Mouse (Mus musculus) kidney, postnatal 36 days (tissue): ENCODE results near the gene Gfra1.

Experiments used
- DNase-seq, 2 experiments: peaks; one replicate each; pipeline ENCODE4 v3.0.0; 2021 to 2022; ENCODE audit warnings: mixed read lengths in 2 of 2

Gfra1 gene

GRCm38 (mm10) chr19:58391796-58392195 is 63.9 kb downstream of the Gfra1 start:
- no peak for DNase-seq

DNA sequence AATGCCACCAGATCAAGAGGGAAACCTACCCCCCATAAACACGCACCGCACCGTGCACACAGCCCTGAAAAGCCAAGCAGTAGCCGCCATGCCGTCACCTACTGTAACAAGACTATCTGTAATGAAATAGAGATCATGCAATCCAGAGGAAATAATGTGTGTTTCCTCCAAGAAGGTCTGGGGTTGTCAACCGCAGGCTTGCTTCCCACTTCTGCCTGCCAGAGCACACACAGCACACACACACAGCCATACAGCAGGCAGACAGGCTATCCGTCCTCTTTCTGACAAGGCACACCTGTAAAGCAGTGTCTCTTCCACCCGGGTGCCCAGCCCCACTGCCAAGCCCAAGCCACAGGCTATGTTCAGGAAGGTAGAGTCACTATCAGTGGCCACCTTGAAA is 66.2 kb downstream of the Gfra1 start:
- DNase-seq: no peak

DNA sequence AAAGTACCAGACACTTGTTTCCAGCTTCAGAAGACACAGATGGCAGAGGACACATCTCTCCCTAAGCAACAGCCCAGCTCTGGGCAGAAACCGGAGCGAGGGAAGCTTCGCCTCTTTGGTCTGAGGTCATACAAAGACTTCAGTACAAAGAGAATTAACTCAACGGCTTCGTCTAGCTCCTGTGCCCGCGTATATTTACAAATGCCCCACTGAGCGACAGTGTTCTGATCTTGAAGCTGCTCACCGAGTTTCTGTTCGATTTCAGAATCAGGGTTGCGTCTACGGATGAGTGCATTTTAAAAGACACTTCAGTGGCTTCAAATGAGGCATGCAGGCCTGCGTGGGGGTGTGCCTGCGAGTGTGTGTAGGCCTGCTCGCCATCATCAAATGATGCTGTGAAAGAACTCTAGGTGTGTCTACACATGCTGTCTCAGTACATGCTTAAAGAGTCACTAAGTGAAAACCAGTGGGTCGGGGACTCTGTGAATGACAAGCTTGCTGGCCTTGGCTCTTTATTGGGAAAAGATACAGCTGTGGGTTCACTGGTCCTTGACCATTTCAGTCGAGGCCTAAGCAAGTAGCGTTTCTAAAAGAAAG is 66.8 kb downstream of the Gfra1 start:
- no peak for DNase-seq

- no peak for DNase-seq
These were observed 72.4 kb downstream of the Gfra1 start for GRCm38 (mm10) chr19:58383273-58383672.

- no peak for DNase-seq
These were observed 73.2 kb downstream of the Gfra1 start for GRCm38 (mm10) chr19:58382535-58382934.

DNA sequence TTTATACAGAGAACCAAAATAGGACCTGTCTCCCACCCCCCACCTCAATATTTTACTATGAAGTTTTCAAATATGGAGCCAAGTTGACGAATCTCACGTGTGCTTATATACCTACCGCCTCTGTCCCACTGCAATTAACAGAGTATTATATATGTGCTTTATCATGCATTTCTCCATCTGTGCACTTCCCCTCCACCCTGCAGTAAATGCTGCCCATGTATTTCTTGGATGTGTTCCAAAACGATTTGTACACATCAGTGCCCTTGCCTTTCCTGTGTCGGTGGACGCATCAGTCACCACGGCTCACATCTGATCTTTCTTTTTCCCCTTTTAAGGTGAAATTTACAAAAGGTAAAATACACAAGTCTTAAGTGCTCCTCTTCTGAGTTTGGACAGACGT is 77.7 kb downstream of the Gfra1 start:
- DNase-seq: no peak

DNA sequence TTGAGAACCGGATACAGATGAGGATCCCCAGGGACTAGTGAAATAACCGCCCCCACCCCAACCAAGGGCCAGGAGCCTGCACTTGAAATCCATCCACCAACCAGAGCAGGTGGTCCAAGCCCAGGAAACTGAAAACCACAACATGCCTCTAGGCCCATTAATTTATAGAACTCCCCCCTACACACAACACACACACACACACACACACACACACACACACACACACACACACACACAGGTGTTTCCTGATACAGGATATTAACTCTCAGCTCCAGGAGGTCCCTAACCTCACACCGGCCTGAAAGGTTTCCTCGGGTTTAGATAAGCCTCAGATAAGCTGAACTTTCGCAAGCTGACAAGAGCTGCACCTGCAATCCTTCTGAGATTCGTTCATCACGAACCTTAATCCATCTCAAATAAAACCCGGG is 79.0 kb downstream of the Gfra1 start:
- DNase-seq: no peak

DNA sequence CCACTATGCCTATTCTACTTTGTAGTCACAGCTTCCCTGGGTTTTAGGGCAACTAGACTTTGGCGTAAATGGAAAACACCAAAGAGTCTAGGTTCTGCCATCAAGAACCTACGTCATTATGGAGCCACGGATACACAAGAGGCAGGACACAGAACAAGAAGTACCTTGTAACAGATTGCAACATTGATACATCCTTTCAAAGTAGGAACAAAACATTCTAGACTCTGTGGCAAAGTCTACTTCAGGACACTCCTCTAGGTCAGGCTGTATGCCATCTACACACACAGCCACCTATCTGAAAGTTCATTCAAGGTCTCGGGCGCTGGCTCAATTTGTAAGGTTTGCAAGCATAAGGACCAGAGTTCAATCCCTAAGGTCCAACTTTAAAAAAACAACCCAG is 81.1 kb downstream of the Gfra1 start:
- no peak for DNase-seq

GRCm38 (mm10) chr19:58374155-58374554 is 81.6 kb downstream of the Gfra1 start:
- DNase-seq: no peak

- no peak for DNase-seq
These were observed 87.2 kb downstream of the Gfra1 start for GRCm38 (mm10) chr19:58368513-58368912.

DNA sequence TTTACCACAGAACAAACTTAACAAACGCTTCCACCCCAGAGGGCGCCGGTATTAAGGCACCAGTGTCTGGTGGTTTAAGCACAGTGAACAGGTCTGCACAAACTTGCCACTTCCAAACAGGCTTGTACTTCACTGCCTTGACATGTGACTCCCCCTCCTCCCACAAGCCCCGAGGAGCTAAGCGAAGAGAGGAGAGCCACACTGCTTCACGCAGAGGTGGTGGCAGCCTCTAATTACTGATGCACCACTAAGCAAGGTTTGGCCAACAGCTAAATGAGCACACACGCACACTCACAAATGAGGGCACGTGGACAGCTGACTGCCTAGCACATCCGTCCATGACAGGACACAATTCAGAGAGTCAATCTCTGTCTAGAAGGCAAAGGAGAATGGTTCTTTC is 91.0 kb downstream of the Gfra1 start:
- no peak for DNase-seq

GRCm38 (mm10) chr19:58360982-58361381 is 94.7 kb downstream of the Gfra1 start:
- DNase-seq: no peak

DNA sequence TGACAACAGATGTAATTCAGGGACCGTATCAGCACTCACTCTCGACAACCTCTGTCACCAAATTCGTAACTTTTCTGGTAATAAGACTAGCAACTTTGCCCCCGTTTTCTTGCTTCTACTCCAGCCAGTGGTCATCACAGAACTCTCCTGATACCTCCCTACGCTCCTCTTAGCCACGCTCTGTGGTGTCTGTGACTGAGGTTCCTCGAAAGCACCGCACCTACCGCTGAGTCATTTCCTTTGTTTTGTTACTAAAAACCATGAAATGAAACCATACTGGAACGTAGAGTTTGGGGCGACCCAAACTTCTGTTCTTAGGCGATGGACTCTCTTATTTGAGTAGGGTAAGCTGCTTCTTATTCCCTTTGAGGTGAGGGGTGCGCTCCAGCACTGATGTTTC is 97.6 kb downstream of the Gfra1 start:
- no peak for DNase-seq

- DNase-seq: no peak
These were observed 101.8 kb downstream of the Gfra1 start for GRCm38 (mm10) chr19:58353953-58354352.

DNA sequence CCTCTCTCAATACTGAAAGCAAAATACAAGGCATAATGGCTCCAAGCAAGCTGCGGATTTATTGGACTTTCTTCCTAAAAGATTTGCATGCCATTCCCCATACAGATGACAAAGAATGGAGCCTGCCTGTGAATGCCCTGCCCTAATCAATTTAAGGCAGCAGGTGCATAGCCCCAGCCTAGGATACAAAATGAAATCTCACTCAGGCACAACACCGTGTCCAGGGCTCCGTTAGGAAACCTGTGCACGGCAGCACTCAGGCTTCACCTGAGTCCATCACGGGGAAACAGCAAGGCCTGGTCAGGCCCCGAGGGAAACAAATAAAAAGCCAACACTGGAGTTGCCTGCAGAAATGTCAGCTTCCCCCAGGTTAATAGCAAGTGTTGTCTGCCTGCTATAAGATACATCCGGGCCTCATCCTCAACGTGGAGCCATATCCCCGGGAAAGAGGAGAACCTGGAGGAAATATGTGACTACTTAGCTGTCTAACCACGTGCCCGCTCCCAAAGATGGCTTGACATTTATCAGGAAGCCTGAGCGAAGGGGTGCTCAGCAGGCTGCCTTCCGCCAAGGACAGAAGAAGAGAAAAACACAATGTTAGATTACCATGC is 102.3 kb downstream of the Gfra1 start:
- no peak for DNase-seq

- DNase-seq: no peak
These were observed 105.8 kb downstream of the Gfra1 start for GRCm38 (mm10) chr19:58349890-58350408.

DNA sequence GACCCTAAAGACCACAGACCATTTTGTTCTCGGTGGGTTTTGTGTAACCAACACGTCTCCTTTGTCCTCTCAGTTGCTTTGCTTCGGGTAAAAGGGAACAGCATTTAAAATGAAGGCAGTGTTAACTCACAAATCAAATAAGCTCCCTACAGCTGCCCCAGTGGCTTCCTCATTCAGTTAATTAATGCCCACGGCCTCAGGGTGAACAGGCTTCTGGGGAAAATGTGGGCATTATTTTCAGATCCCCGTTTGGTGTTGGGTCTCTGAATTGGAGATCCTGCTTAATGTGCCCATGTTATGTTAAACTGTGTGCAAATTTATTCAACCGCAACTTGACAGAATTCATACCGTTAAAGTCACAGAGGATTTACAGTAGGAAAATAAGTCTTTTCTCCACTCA is 110.6 kb downstream of the Gfra1 start:
- DNase-seq: no peak

DNA sequence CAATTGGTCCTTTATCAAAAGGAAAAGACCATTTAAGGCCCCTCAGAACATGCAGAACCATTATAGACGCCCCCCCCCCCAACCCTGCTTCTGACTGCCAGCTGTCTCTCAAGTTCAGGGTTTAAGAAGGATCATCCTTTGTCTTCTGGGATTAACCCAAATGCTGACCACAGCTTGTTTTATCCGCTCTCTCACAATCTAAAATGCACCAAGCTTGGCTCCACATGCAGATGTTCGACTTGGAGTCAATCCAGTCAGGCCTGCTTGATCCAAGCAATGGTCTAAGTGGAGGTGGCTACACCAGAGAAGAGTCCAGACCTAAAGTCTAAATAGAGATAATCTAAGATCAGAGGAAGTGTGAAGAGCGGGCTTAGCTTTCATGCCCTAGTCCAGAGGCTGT is 114.4 kb downstream of the Gfra1 start:
- DNase-seq: no peak

GRCm38 (mm10) chr19:58340221-58340620 is 115.5 kb downstream of the Gfra1 start:
- no peak for DNase-seq

DNA sequence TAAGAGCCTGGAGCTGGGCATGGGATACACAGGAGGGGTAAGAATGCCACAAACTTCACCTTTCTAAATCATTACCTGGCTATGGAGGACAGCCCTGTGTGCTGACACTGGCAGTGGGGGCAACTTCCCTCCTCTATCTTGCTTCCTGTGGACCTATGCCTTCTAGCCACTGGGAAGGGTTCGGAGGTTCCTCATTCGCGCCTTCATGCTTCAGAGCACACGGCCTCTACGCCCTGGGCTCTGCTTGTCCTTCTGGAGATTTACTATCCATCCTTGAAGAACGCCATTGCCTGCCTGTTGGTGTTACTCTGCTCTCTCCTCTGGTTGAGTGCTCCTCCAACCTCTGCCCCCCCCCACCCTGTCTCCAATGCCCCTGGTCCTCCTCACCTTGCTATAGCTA is 118.9 kb downstream of the Gfra1 start:
- DNase-seq: peak; percentile 3 to 37

GRCm38 (mm10) chr19:58335585-58336530 is 119.9 kb downstream of the Gfra1 start:
- no peak for DNase-seq

- no peak for DNase-seq
These were observed 126.4 kb downstream of the Gfra1 start for GRCm38 (mm10) chr19:58329305-58329704.

- DNase-seq: no peak
These were observed 127.7 kb downstream of the Gfra1 start for GRCm38 (mm10) chr19:58328014-58328413.

DNA sequence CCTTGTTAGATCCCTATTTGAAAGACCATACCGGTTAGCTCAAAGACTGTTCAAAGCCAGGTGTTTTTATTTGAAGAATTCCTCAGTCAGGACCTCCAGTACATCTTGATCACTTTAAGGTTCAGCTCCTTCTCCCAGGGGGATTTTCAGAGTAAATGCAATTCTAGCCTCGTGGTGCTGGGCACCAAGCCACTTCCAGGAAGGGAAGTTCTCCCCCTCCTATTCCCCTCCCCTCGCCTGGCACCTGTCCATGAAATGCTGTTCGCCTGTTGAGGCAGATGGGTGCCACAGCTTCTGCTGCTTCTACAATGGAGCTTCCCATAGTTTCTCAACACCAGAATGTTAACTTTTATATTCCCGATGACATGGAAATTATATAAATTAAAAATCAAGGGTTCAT is 139.2 kb downstream of the Gfra1 start:
- no peak for DNase-seq
